Mouse (Mus musculus) spleen, adult 2 months (tissue): ENCODE data around the gene Itpr1.

Source experiments
- CTCF ChIP-seq: fragments of 200-500 bp; IDR thresholded peaks from 2 replicates; pipeline ENCODE4 v1.5.1; 2011; ENCODE audit warnings: mild to moderate bottlenecking, inconsistent platforms; ENCODE audit not compliant: insufficient read depth, insufficient read length, insufficient replicate concordance; ENCODE audit errors: extremely low read depth
- POLR2A ChIP-seq: fragments of 200-500 bp; IDR thresholded peaks from 2 replicates; pipeline ENCODE4 v1.6.1; 2011; ENCODE audit warnings: low read depth, low read length, inconsistent platforms

DNA sequence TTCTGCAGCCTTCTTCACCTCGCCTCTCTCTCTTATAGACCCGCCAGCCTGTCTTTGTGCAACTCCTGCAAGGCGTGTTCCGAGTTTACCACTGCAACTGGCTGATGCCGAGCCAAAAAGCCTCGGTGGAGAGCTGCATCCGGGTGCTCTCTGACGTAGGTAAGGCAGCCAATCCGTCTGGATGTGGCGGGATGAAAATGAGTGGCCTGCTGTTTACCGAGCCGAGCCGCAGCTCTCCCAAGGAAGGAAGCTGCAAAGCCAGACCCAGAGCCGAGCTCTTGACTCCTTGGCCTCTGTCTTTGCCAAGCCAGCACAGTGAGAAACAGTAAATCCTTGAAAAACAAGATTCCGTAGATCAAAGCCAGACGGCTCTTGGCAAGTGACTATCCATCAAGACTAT, 197.9 kb downstream of the Itpr1 start:
- TF ChIP-seq CTCF: no peak
- no peak for TF ChIP-seq POLR2A
